ENCODE assay signal across 8 mouse cellular contexts in genomic region chr16:18733100-18733956, GRCm38 (mm10). TPM values are rescaled to one million over a fixed set of nuclear protein-coding genes. Genes with fewer than 3 reads are reported as not detected.
A peak's percentile ranks its signal among the peaks of the same experiment; 100 is the strongest.
DNase-seq lines count a peak whose midpoint lies in the region; ATAC-seq and TF ChIP-seq lines count a peak whose summit lies in the region.

No protein-coding gene starts in this region.

- H3K4me3 ChIP-seq in embryonic facial prominence, embryonic 11.5 days (ENCODE audit: low read depth, low read length): no peak overlapping the region
- no peak overlapping the region for H3K4me3 ChIP-seq in embryonic facial prominence, embryonic 10.5 days
- H3K4me3 ChIP-seq in intestine, postnatal 0 days (ENCODE audit: low read depth, low read length): peak overlapping the region; percentile 7; the same call in 1 of the 2 replicates
- no peak overlapping the region for H3K4me3 ChIP-seq in lung, embryonic 15.5 days
- H3K4me3 ChIP-seq in hindbrain, embryonic 10.5 days: no peak overlapping the region
- no peak overlapping the region for H3K4me3 ChIP-seq in forebrain, embryonic 16.5 days (replicated peaks; ENCODE audit: low read length)

- DNase-seq in embryonic facial prominence, embryonic 11.5 days (ENCODE audit: low spot score): peak; percentile 21
- no peak for DNase-seq in embryonic facial prominence, embryonic 10.5 days (ENCODE audit: low spot score)
- peak; percentile 13 for DNase-seq in embryo, embryonic 10.5 days (ENCODE audit: low spot score)
- DNase-seq in hindbrain, embryonic 10.5 days (ENCODE audit: low spot score): no peak
- DNase-seq in spleen, adult 12 weeks (ENCODE audit: low spot score): no peak

- no peak overlapping the region for H3K4me2 ChIP-seq in embryonic facial prominence, embryonic 11.5 days (ENCODE audit: low read depth, low read length)
- peak overlapping the region; percentile 37 for H3K4me2 ChIP-seq in intestine, postnatal 0 days (replicated peaks; ENCODE audit: low read depth)
- no peak overlapping the region; the same call in 1 of the 2 replicates for H3K4me2 ChIP-seq in lung, embryonic 15.5 days
- no peak overlapping the region for H3K4me2 ChIP-seq in forebrain, embryonic 16.5 days (ENCODE audit: low read length)

- H3K9me3 ChIP-seq in embryonic facial prominence, embryonic 11.5 days (replicated peaks; ENCODE audit: control insufficient read depth, low read length): no peaks in the 10 kb centered on the region
- no peaks in the 10 kb centered on the region for H3K9me3 ChIP-seq in embryonic facial prominence, embryonic 10.5 days
- H3K9me3 ChIP-seq in intestine, postnatal 0 days (ENCODE audit: control insufficient read depth): no peaks in the 10 kb centered on the region
- H3K9me3 ChIP-seq in lung, embryonic 15.5 days: no peaks in the 10 kb centered on the region
- H3K9me3 ChIP-seq in hindbrain, embryonic 10.5 days: no peaks in the 10 kb centered on the region
- H3K9me3 ChIP-seq in forebrain, embryonic 16.5 days (ENCODE audit: control insufficient read depth, low read length): no peaks in the 10 kb centered on the region

- H3K36me3 ChIP-seq in embryonic facial prominence, embryonic 11.5 days (replicated peaks; ENCODE audit: control insufficient read depth, insufficient read depth, low read depth, low read length): no peaks in the 10 kb centered on the region
- H3K36me3 ChIP-seq in embryonic facial prominence, embryonic 10.5 days (replicated peaks): no peaks in the 10 kb centered on the region
- H3K36me3 ChIP-seq in intestine, postnatal 0 days (ENCODE audit: control insufficient read depth, insufficient read depth): no peaks in the 10 kb centered on the region
- H3K36me3 ChIP-seq in lung, embryonic 15.5 days: no peaks in the 10 kb centered on the region
- H3K36me3 ChIP-seq in hindbrain, embryonic 10.5 days: no peaks in the 10 kb centered on the region
- no peaks in the 10 kb centered on the region for H3K36me3 ChIP-seq in forebrain, embryonic 16.5 days (ENCODE audit: control insufficient read depth, insufficient read depth)

- 62% methylated on average over 20 of the region's 20 CpGs for WGBS in embryonic facial prominence, embryonic 11.5 days
- WGBS in embryonic facial prominence, embryonic 10.5 days: 70% methylated on average over 20 of the region's 20 CpGs
- WGBS in intestine, postnatal 0 days: 41% methylated on average over 20 of the region's 20 CpGs
- WGBS in lung, embryonic 15.5 days: 42% methylated on average over 20 of the region's 20 CpGs
- 74% methylated on average over 20 of the region's 20 CpGs for WGBS in hindbrain, embryonic 10.5 days
- 68% methylated on average over 20 of the region's 20 CpGs for WGBS in forebrain, embryonic 16.5 days

- no peak for ATAC-seq in embryonic facial prominence, embryonic 11.5 days (replicated peaks; ENCODE audit: insufficient number of reproducible peaks, low FRiP score, low TSS enrichment, low read depth)
- ATAC-seq in intestine, postnatal 0 days: peak; percentile 64
- peak; percentile 72 for ATAC-seq in lung, embryonic 15.5 days (ENCODE audit: borderline replicate concordance, extremely low read depth, low FRiP score, low TSS enrichment)
- ATAC-seq in forebrain, embryonic 16.5 days: no peak

- no peaks in the 10 kb centered on the region for H3K4me1 ChIP-seq in embryonic facial prominence, embryonic 11.5 days (ENCODE audit: control insufficient read depth, insufficient read depth, low read length)
- peaks cover 4% of the 10 kb centered on the region for H3K4me1 ChIP-seq in embryonic facial prominence, embryonic 10.5 days
- H3K4me1 ChIP-seq in intestine, postnatal 0 days (replicated peaks; ENCODE audit: control insufficient read depth, insufficient read depth, low read length): 0 out of 2 replicates have a peak, but pooled peaks cover 3% of the 10 kb centered on the region
- H3K4me1 ChIP-seq in lung, embryonic 15.5 days: peaks cover 10% of the 10 kb centered on the region
- no peaks in the 10 kb centered on the region; the same call in 1 of the 2 replicates for H3K4me1 ChIP-seq in hindbrain, embryonic 10.5 days (replicated peaks)
- no peaks in the 10 kb centered on the region for H3K4me1 ChIP-seq in forebrain, embryonic 16.5 days (replicated peaks; ENCODE audit: control insufficient read depth, insufficient read depth, low read length)

- no peak overlapping the region for H3K27ac ChIP-seq in embryonic facial prominence, embryonic 11.5 days (replicated peaks; ENCODE audit: low read depth, low read length)
- no peak overlapping the region for H3K27ac ChIP-seq in embryonic facial prominence, embryonic 10.5 days (replicated peaks)
- no peak overlapping the region for H3K27ac ChIP-seq in intestine, postnatal 0 days (ENCODE audit: low read depth, low read length)
- peak overlapping the region; percentile 53 for H3K27ac ChIP-seq in lung, embryonic 15.5 days
- no peak overlapping the region for H3K27ac ChIP-seq in hindbrain, embryonic 10.5 days
- no peak overlapping the region for H3K27ac ChIP-seq in forebrain, embryonic 16.5 days (ENCODE audit: low read length)

- H3K9ac ChIP-seq in embryonic facial prominence, embryonic 11.5 days (replicated peaks; ENCODE audit: low read length): no peak overlapping the region
- no peak overlapping the region for H3K9ac ChIP-seq in intestine, postnatal 0 days (ENCODE audit: low read depth, low read length)
- no peak overlapping the region for H3K9ac ChIP-seq in lung, embryonic 15.5 days
- H3K9ac ChIP-seq in forebrain, embryonic 16.5 days (replicated peaks; ENCODE audit: low read depth, low read length): no peak overlapping the region

- no peaks in the 10 kb centered on the region for H3K27me3 ChIP-seq in embryonic facial prominence, embryonic 11.5 days (ENCODE audit: control insufficient read depth, insufficient read depth, low read length)
- H3K27me3 ChIP-seq in embryonic facial prominence, embryonic 10.5 days (replicated peaks; ENCODE audit: low read depth, poor library complexity, severe bottlenecking): no peaks in the 10 kb centered on the region
- H3K27me3 ChIP-seq in intestine, postnatal 0 days (replicated peaks; ENCODE audit: control insufficient read depth, insufficient read depth, low read length): no peaks in the 10 kb centered on the region
- no peaks in the 10 kb centered on the region for H3K27me3 ChIP-seq in lung, embryonic 15.5 days
- H3K27me3 ChIP-seq in hindbrain, embryonic 10.5 days (ENCODE audit: insufficient read depth, poor library complexity, severe bottlenecking): no peaks in the 10 kb centered on the region
- H3K27me3 ChIP-seq in forebrain, embryonic 16.5 days (replicated peaks; ENCODE audit: control insufficient read depth, insufficient read depth, low read length): no peaks in the 10 kb centered on the region

- TF ChIP-seq CTCF in intestine, postnatal 0 days (IDR thresholded peaks at IDR 0.05; ENCODE audit: low read depth): no peak

RNA-seq across cellular contexts. Expression of gene Cldn5, which starts 43.3 kb away (rescaled TPM):
- polyA plus RNA-seq in embryonic facial prominence, embryonic 11.5 days (2014; fragmentation: Nextera tagmentation; extraction: Ambion mirVana): 21.4 and 23.1 TPM in 2 replicates
- polyA plus RNA-seq in embryonic facial prominence, embryonic 10.5 days (2016; fragmentation: Nextera tagmentation; extraction: Ambion mirVana): 20.0 and 22.0 TPM in 2 replicates
- polyA plus RNA-seq in intestine, postnatal 0 days (2015; fragmentation: Nextera tagmentation; extraction: Ambion mirVana): 23.1 and 25.3 TPM in 2 replicates
- polyA plus RNA-seq in lung, embryonic 15.5 days (2015; fragmentation: Nextera tagmentation; extraction: Ambion mirVana): 117 and 126 TPM in 2 replicates
- 25.5 and 27.3 TPM in 2 replicates for polyA plus RNA-seq in hindbrain, embryonic 10.5 days (2016; fragmentation: Nextera tagmentation; extraction: Ambion mirVana)
- polyA plus RNA-seq in forebrain, embryonic 16.5 days (2015; fragmentation: Nextera tagmentation; extraction: Ambion mirVana): 90.7 and 106 TPM in 2 replicates

Comparison
In these comparisons a context has a peak if more than half of its experiments do, and no peak if none do; other contexts are left out.
1. DNase-seq: peak in embryonic facial prominence, embryonic 11.5 days (single experiment) and embryo, embryonic 10.5 days (single experiment); none in embryonic facial prominence, embryonic 10.5 days (single experiment), hindbrain, embryonic 10.5 days (single experiment) and spleen, adult 12 weeks (single experiment).
2. ATAC-seq: peak in intestine, postnatal 0 days (single experiment) and lung, embryonic 15.5 days (single experiment); none in embryonic facial prominence, embryonic 11.5 days (single experiment) and forebrain, embryonic 16.5 days (single experiment).